Mouse (Mus musculus): Measurements from ENCODE around the gene Actn4.

Gene Actn4

GRCm38 (mm10) chr7:28849700-28850236, 112.4 kb downstream of the Actn4 start:
- in situ Hi-C loops (cut with MboI): no loop called here

GRCm38 (mm10) chr7:28847273-28847672, 114.9 kb downstream of the Actn4 start:
- in situ Hi-C loops (cut with MboI): no loop called here
